Mouse (Mus musculus) spleen, adult 2 months (tissue): Measurements from ENCODE around the gene Kcnk5. TPM values are rescaled to one million over a fixed set of nuclear protein-coding genes. Genes with fewer than 3 reads are reported as not detected.

Experiments
- DNase-seq, 2 experiments: peaks; one replicate each; pipeline versions ENCODE4 v3.0.0 to v3.0.0-alpha.2; 2012 to 2021; ENCODE audit warnings: low spot score in 2 of 2, low read depth in 1 of 2
- H3K27ac ChIP-seq: fragments of 200-500 bp; 2 replicates; pipeline ENCODE4 v1.5.1; 2012; ENCODE audit warnings: low read length, inconsistent platforms; ENCODE audit not compliant: insufficient read depth
- H3K27me3 ChIP-seq: fragments of 200-500 bp; 2 replicates; pipeline ENCODE4 v1.6.1; 2012; ENCODE audit warnings: mild to moderate bottlenecking, moderate library complexity, low read length, inconsistent platforms; ENCODE audit not compliant: control insufficient read depth, insufficient read depth
- H3K36me3 ChIP-seq: fragments of 200-500 bp; 2 replicates; pipeline ENCODE4 v1.6.1; 2012; ENCODE audit warnings: mild to moderate bottlenecking, low read length, inconsistent platforms; ENCODE audit not compliant: control insufficient read depth, insufficient read depth
- H3K4me1 ChIP-seq: fragments of 200-500 bp; 2 replicates; pipeline ENCODE4 v1.6.1; 2011; ENCODE audit warnings: inconsistent platforms; ENCODE audit not compliant: control insufficient read depth, insufficient read depth, insufficient read length
- H3K4me3 ChIP-seq: fragments of 200-500 bp; 2 replicates; pipeline ENCODE4 v1.5.1; 2011; ENCODE audit warnings: mild to moderate bottlenecking, inconsistent platforms; ENCODE audit not compliant: insufficient read depth, insufficient read length; ENCODE audit errors: extremely low read depth
- CTCF ChIP-seq: fragments of 200-500 bp; IDR thresholded peaks from 2 replicates; pipeline ENCODE4 v1.5.1; 2011; ENCODE audit warnings: mild to moderate bottlenecking, inconsistent platforms; ENCODE audit not compliant: insufficient read depth, insufficient read length, insufficient replicate concordance; ENCODE audit errors: extremely low read depth
- POLR2A ChIP-seq: fragments of 200-500 bp; IDR thresholded peaks from 2 replicates; pipeline ENCODE4 v1.6.1; 2011; ENCODE audit warnings: low read depth, low read length, inconsistent platforms
- WGBS: fragments of 180-500 bp; shearing (Covaris S2); methylation state at CpG from one replicate; pipeline ENCODE4 v1.1.7; 2018; 5-methylcytosine and 5-hydroxymethylcytosine counted together
- polyA plus RNA-seq: library from polyadenylated mRNA; depleted of rRNA; stranded (reverse); fragments of >200 nt; gene quantifications from 2 replicates; pipeline ENCODE4 v1.2.3, GENCODE M21; 2012

The Kcnk5 gene
- polyA plus RNA-seq, 1 experiment = 7.8 TPM

GRCm38 (mm10) chr14:20189751-20190150 lies 8.1 kb upstream of the Kcnk5 start:
- no peak for DNase-seq
- TF ChIP-seq POLR2A (no peak), CTCF (no peak)
- H3K4me1 ChIP-seq = no peaks in the 10 kb centered on the region
- H3K4me3 ChIP-seq = no peak overlapping the region
- no peak overlapping the region for H3K27ac ChIP-seq
- WGBS = 88% methylated on average over 2 of the region's 2 CpGs
- no peaks in the 10 kb centered on the region for H3K36me3 ChIP-seq
- H3K27me3 ChIP-seq = no peaks in the 10 kb centered on the region

- no peak overlapping the region for H3K27ac ChIP-seq
- no peak for TF ChIP-seq CTCF
- TF ChIP-seq POLR2A = no peak
- H3K4me3 ChIP-seq = no peak overlapping the region
- no peaks in the 10 kb centered on the region for H3K36me3 ChIP-seq
- 87% methylated on average over 9 of the region's 9 CpGs for WGBS
- H3K27me3 ChIP-seq = no peaks in the 10 kb centered on the region
- no peak for DNase-seq
- H3K4me1 ChIP-seq = peaks cover 6% of the 10 kb centered on the region; the same call in 1 of the 2 replicates
These were observed 3.8 kb upstream of the Kcnk5 start for GRCm38 (mm10) chr14:20185426-20185825.

- H3K4me3 ChIP-seq = no peak overlapping the region
- H3K27ac ChIP-seq = no peak overlapping the region
- peaks cover 15% of the 10 kb centered on the region for H3K4me1 ChIP-seq
- no peaks in the 10 kb centered on the region for H3K27me3 ChIP-seq
- TF ChIP-seq CTCF = no peak
- no peak for TF ChIP-seq POLR2A
- no peaks in the 10 kb centered on the region for H3K36me3 ChIP-seq
- no peak for DNase-seq
- WGBS = 87% methylated on average over 5 of the region's 5 CpGs
These were observed 2.1 kb upstream of the Kcnk5 start for GRCm38 (mm10) chr14:20183701-20184100.

DNA sequence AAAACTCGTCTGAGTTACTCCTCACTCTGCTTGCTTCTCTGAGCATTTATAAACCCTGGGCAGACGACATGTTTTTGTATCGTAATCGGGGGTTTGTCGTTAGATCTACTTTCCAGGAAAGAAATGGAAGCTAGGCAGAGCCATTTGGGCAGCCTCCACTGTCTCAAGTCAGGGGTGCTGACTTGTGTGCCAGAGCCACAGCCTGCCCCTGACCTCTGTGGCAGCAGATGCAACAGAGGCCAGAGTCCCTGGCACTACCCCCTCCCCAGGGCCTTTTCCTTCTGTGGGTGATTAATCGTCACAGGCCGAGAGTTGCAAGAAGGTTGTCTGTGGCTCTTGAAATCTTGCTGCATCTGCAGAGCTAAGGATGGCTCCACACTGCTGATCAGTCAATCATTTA lies 987 bp upstream of the Kcnk5 start:
- no peak for TF ChIP-seq POLR2A
- TF ChIP-seq CTCF = no peak
- DNase-seq = no peak
- Histone ChIP-seq H3K4me1 (peaks cover 18% of the 10 kb centered on the region), H3K36me3 (no peaks in the 10 kb centered on the region), H3K4me3 (no peak overlapping the region), H3K27me3 (no peaks in the 10 kb centered on the region), H3K27ac (no peak overlapping the region)
- WGBS = 90% methylated on average over 7 of the region's 7 CpGs

- Histone ChIP-seq H3K27ac (peak overlapping the region; percentile 25; the same call in 1 of the 2 replicates), H3K4me3 (peak overlapping the region; percentile 65), H3K36me3 (no peaks in the 10 kb centered on the region), H3K27me3 (no peaks in the 10 kb centered on the region), H3K4me1 (peaks cover 20% of the 10 kb centered on the region)
- no peak for TF ChIP-seq POLR2A
- WGBS = under 1% methylated on average over 24 of the region's 24 CpGs
- DNase-seq = no peak
These were observed 852 bp downstream of the Kcnk5 start for GRCm38 (mm10) chr14:20180751-20181162.

- TF ChIP-seq CTCF (no peak), POLR2A (no peak)
- no peak for DNase-seq
- H3K4me3 ChIP-seq = peak overlapping the region; percentile 65
- peak overlapping the region; percentile 25; the same call in 1 of the 2 replicates for H3K27ac ChIP-seq
- H3K4me1 ChIP-seq = peaks cover 20% of the 10 kb centered on the region
- WGBS = 7% methylated on average over 6 of the region's 6 CpGs
- no peaks in the 10 kb centered on the region for H3K36me3 ChIP-seq
- H3K27me3 ChIP-seq = no peaks in the 10 kb centered on the region
These were observed 1.3 kb downstream of the Kcnk5 start for GRCm38 (mm10) chr14:20180304-20180703.

- peaks cover 20% of the 10 kb centered on the region for H3K4me1 ChIP-seq
- no peaks in the 10 kb centered on the region for H3K27me3 ChIP-seq
- TF ChIP-seq POLR2A = no peak
- TF ChIP-seq CTCF = no peak
- DNase-seq = no peak
- 40% methylated on average over 5 of the region's 5 CpGs for WGBS
- H3K4me3 ChIP-seq = peak overlapping the region; percentile 65; the same call in 1 of the 2 replicates
- H3K36me3 ChIP-seq = no peaks in the 10 kb centered on the region
- H3K27ac ChIP-seq = peak overlapping the region; percentile 53
These were observed 1.8 kb downstream of the Kcnk5 start for GRCm38 (mm10) chr14:20179731-20180280.
